Mouse (Mus musculus) left cerebral cortex, postnatal 36 days (tissue): ENCODE results near the gene Sez6l2. TPM values are rescaled to one million over a fixed set of nuclear protein-coding genes. Genes with fewer than 3 reads are reported as not detected.

ENCODE experiments used
- DNase-seq, 2 experiments: peaks; one replicate each; pipeline ENCODE4 v3.0.0; 2021 to 2022; ENCODE audit warnings: low spot score in 2 of 2, mixed read lengths in 1 of 2
- intact Hi-C: fragments of 180-260 bp; cut with DNase I; formaldehyde crosslinking; loops from one replicate; pipeline ENCODE4 v1.15.1; 2025
- total RNA-seq, 2 experiments: library from RNA; stranded (reverse); gene quantifications; 2 replicates each; pipeline ENCODE4 v1.2.3; 2021

Gene Sez6l2
- total RNA-seq, 2 experiments from 2014 or later, result 413 to 414 TPM

- intact Hi-C loops, result no loop called here
- DNase-seq, result no peak
Measured at GRCm38 (mm10) chr7:126999568-126999967, 49.2 kb downstream of the Sez6l2 start.

- no peak for DNase-seq
- intact Hi-C loops, result no loop called here
Measured at GRCm38 (mm10) chr7:127003620-127004019, 53.3 kb downstream of the Sez6l2 start.

- no peak for DNase-seq
- intact Hi-C loops, result no loop called here
Measured at GRCm38 (mm10) chr7:127004122-127004875, 53.9 kb downstream of the Sez6l2 start.

GRCm38 (mm10) chr7:127007313-127008024 lies 57.1 kb downstream of the Sez6l2 start:
- no peak for DNase-seq
- intact Hi-C loops, result loop anchor here (2.0 kb wide), 1 partner anchor 23 kb away; no protein-coding TSS in a partner anchor

- intact Hi-C loops, result loop anchor here (2.0 kb wide), 1 partner anchor 24 kb away; no protein-coding TSS in a partner anchor
- DNase-seq, result peak; percentile 80 to 87
Measured at GRCm38 (mm10) chr7:127008239-127009019, 58.1 kb downstream of the Sez6l2 start.

- DNase-seq, result no peak
- intact Hi-C loops, result loop anchor here (2.0 kb wide), 1 partner anchor 25 kb away; no protein-coding TSS in a partner anchor
Measured at GRCm38 (mm10) chr7:127009307-127010085, 59.1 kb downstream of the Sez6l2 start.

GRCm38 (mm10) chr7:127011051-127011450 lies 60.7 kb downstream of the Sez6l2 start:
- intact Hi-C loops, result no loop called here
- DNase-seq, result no peak

GRCm38 (mm10) chr7:127011717-127012116 lies 61.4 kb downstream of the Sez6l2 start:
- intact Hi-C loops, result no loop called here
- DNase-seq, result no peak

- intact Hi-C loops, result no loop called here
- DNase-seq, result no peak
Measured at GRCm38 (mm10) chr7:127012374-127012773, 62.0 kb downstream of the Sez6l2 start.

- DNase-seq, result no peak
- intact Hi-C loops, result no loop called here
Measured at GRCm38 (mm10) chr7:127012845-127013244, 62.5 kb downstream of the Sez6l2 start.

- intact Hi-C loops, result no loop called here
- no peak for DNase-seq
Measured at GRCm38 (mm10) chr7:127013385-127013784, 63.0 kb downstream of the Sez6l2 start.

- peak in 1 of 2 experiments; percentile 30 for DNase-seq
- intact Hi-C loops, result no loop called here
Measured at GRCm38 (mm10) chr7:127014320-127014719, 64.0 kb downstream of the Sez6l2 start, which contains the start of gene Mvp. Mvp (minus strand) TSS chr7:127014621.

- intact Hi-C loops, result loop anchor here (5.0 kb wide), 1 partner anchor 128 kb away; no protein-coding TSS in a partner anchor
- DNase-seq, result no peak
Measured at GRCm38 (mm10) chr7:127014993-127015392, 64.6 kb downstream of the Sez6l2 start.

- DNase-seq, result no peak
- intact Hi-C loops, result loop anchor here (2.0 to 5.0 kb wide), 3 partner anchors 39 to 129 kb away; partner anchors contain the start of genes Cdiptos and Sez6l2
Measured at GRCm38 (mm10) chr7:127016081-127016480, 65.7 kb downstream of the Sez6l2 start.

- intact Hi-C loops, result loop anchor here (2.0 to 5.0 kb wide), 3 partner anchors 39 to 129 kb away; partner anchors contain the start of genes Cdiptos and Sez6l2
- DNase-seq, result no peak
Measured at GRCm38 (mm10) chr7:127016481-127016485, 65.9 kb downstream of the Sez6l2 start, which contains the start of gene Pagr1b. Pagr1b (minus strand) TSS chr7:127016484.

GRCm38 (mm10) chr7:127016486-127016938 lies 66.1 kb downstream of the Sez6l2 start:
- intact Hi-C loops, result loop anchor here (2.0 to 5.0 kb wide), 3 partner anchors 40 to 129 kb away; partner anchors contain the start of genes Cdiptos and Sez6l2
- DNase-seq, result no peak

GRCm38 (mm10) chr7:127016971-127017949 lies 66.9 kb downstream of the Sez6l2 start, which contains the start of gene Pagr1a:
Pagr1a (minus strand) TSS chr7:127017352.
- intact Hi-C loops, result loop anchor here (2.0 to 5.0 kb wide), 3 partner anchors 40 to 130 kb away; partner anchors contain the start of genes Cdiptos and Sez6l2
- DNase-seq, result peak; percentile 95 to 96

GRCm38 (mm10) chr7:127017950-127018345 lies 67.6 kb downstream of the Sez6l2 start:
- intact Hi-C loops, result loop anchor here (2.0 to 5.0 kb wide), 3 partner anchors 41 to 131 kb away; partner anchors contain the start of genes Cdiptos and Sez6l2
- DNase-seq, result no peak
